Mouse (Mus musculus) G1E (cell line): ENCODE results near the gene Yars. TPM values are rescaled to one million over a fixed set of nuclear protein-coding genes. Genes with fewer than 3 reads are reported as not detected.

Source experiments
- ATAC-seq: 2 replicates; pipeline ENCODE4 v1.8.0; 2016; ENCODE audit warnings: mild to moderate bottlenecking; ENCODE audit not compliant: insufficient number of reproducible peaks, poor library complexity, low FRiP score, severe bottlenecking; ENCODE audit errors: extremely low read depth
- DNase-seq: peaks from one replicate; pipeline ENCODE4 v3.0.0; 2012; ENCODE audit warnings: low spot score
- H3K27me3 ChIP-seq: 2 replicates; pipeline ENCODE4 v1.6.1; 2012; ENCODE audit warnings: mild to moderate bottlenecking, low read length, inconsistent platforms; ENCODE audit not compliant: insufficient read depth
- H3K36me3 ChIP-seq: replicated peaks from 2 replicates; pipeline ENCODE3; 2012; ENCODE audit warnings: mild to moderate bottlenecking, inconsistent platforms
- H3K4me1 ChIP-seq: 2 replicates; pipeline ENCODE4 v1.6.1; 2012; ENCODE audit warnings: low read depth, low read length, inconsistent platforms, mixed read lengths; ENCODE audit not compliant: insufficient read depth
- H3K4me3 ChIP-seq: 2 replicates; pipeline ENCODE4 v1.5.1; 2012; ENCODE audit warnings: low read depth, mild to moderate bottlenecking, inconsistent platforms, low read length, moderate library complexity, mixed read lengths
- H3K9me3 ChIP-seq: replicated peaks from 2 replicates; pipeline ENCODE4 v1.6.1; 2012; ENCODE audit warnings: inconsistent platforms
- CTCF ChIP-seq: IDR thresholded peaks from 2 replicates; pipeline ENCODE4 v1.5.1; 2012; ENCODE audit warnings: low read depth, low read length, inconsistent platforms, mixed read lengths
- GATA1 ChIP-seq: IDR thresholded peaks from 2 replicates; pipeline ENCODE4 v1.6.1; 2012; ENCODE audit warnings: borderline replicate concordance, low read length, inconsistent platforms, mixed read lengths
- GATA2 ChIP-seq: IDR thresholded peaks from 2 replicates; pipeline ENCODE4 v1.6.1; 2012; ENCODE audit warnings: low read depth, low read length, inconsistent platforms, borderline replicate concordance
- POLR2AphosphoS5 ChIP-seq: IDR thresholded peaks from 2 replicates; pipeline ENCODE4 v1.6.1; 2012; ENCODE audit warnings: low read depth, low read length, inconsistent platforms; ENCODE audit not compliant: insufficient replicate concordance
- TAL1 ChIP-seq: conservative IDR thresholded peaks from 2 replicates; pipeline ENCODE4 v1.6.1; 2012; ENCODE audit warnings: low read depth, low read length, inconsistent platforms, mixed read lengths
- polyA plus RNA-seq: library from polyadenylated mRNA; stranded (reverse); fragments of >175 nt; gene quantifications from 2 replicates; pipeline ENCODE4 v1.2.3, GENCODE M21; 2012
- total RNA-seq, 2 experiments: library from RNA; stranded (forward) in 1 of 2; stranded (reverse) in 1 of 2; fragments of 200-1000 nt in 1 of 2; fragments of >200 nt in 1 of 2; fragmentation: Nextera tagmentation in 1 of 2; gene quantifications; 2 replicates each; pipeline ENCODE4 v1.2.3; 2014 to 2017

Gene Yars
- total and polyA plus RNA-seq, 3 experiments, result 74.8 to 106 (median 79.1) TPM

DNA sequence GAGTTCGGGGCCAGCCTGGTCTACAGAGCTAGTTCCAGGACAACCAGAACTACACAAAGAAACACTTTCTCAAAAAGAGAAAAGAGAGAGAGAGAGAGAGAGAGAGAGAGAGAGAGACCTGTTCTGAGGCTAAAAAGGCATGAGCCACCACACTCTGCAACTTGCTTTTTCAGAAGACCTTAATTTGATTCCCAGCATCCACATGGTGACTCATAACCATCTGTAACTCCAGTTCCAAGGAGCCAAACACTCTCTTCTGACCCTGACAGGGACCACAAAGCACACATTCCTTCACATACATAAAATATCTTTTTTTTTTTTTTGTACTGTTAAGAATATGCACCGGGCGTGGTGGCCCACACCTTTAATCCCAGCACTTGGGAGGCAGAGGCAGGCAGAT, 65.0 kb downstream of the Yars start:
- no peaks in the 10 kb centered on the region for H3K27me3 ChIP-seq
- ATAC-seq (no peak), DNase-seq (no peak)
- H3K4me3 ChIP-seq, result no peak overlapping the region
- H3K36me3 ChIP-seq, result no peaks in the 10 kb centered on the region
- no peaks in the 10 kb centered on the region for H3K9me3 ChIP-seq
- H3K4me1 ChIP-seq, result peaks cover 77% of the 10 kb centered on the region
- TF ChIP-seq TAL1, result no peak
- no peak for TF ChIP-seq GATA1
- no peak for TF ChIP-seq POLR2AphosphoS5
- TF ChIP-seq GATA2, result no peak
- no peak for TF ChIP-seq CTCF

DNA sequence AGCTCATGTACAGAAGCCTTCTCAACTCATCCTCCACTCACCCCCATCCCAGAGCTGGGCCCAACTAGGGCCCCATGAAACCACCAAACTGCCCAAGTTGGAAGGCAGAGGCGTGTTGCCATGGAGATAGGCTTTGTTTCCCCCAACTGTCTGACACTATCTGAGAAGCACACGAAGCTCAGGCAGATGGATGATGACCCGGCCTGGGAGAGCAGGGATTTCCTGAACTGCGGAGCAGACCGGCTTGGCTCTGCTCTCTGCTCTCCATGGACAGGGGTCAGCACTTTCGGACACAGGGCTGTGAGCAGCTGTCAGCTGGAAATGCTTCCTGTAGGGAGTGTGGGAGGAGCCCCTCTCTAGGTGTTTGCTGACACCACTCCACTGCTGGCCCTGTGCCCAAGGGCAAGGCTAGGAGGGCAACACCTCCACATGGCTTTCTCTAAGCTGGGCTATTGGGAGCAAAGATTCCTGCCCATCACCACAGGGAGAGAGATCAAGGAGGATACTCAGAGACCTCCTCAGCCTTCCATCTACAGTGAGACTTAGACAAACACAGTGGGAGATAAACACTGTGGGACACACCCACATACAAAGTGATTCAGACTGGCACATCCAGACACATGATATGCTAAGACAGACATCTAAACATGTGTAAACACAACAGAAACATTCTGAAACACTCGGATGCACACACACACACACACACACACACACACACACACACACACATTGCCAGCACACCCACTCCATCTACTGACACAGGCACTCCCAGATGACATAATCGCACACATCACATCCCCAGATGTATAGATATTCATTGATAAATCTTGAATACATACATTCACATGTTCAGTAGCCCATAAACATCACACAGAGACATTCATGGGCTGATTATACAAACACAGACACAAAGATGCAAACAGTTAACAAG, 67.2 kb downstream of the Yars start:
- DNase-seq, result peak; percentile 78
- Histone ChIP-seq H3K36me3 (no peaks in the 10 kb centered on the region), H3K9me3 (no peaks in the 10 kb centered on the region), H3K4me3 (peak overlapping the region; percentile 64; the same call in 1 of the 2 replicates), H3K27me3 (no peaks in the 10 kb centered on the region), H3K4me1 (peaks cover 78% of the 10 kb centered on the region)
- no peak for TF ChIP-seq GATA2
- no peak for TF ChIP-seq GATA1
- TF ChIP-seq TAL1, result 0 out of 2 replicates have a peak, but pooled peaks have one; percentile 19
- ATAC-seq, result peak; percentile 82

DNA sequence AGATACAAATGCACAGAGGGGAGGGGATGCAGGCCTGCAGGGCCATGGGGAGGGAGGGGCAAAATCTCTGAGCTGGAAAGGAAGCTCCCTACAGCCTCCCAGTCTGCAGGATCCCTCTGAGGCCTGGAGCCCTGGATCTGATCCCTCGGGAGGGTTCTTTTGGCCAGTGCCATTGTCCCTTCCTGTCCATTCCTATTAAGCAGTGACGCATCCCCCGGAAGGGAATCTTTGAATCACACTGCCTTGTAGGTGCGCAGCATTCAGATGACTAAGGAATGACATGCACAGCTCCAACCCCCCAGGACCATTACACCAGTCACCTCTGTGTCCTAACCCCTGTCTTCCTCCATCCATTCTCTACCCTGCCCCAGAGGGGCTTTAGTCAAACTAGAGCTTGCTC, 69.5 kb downstream of the Yars start:
- ATAC-seq, result no peak
- Histone ChIP-seq H3K27me3 (no peaks in the 10 kb centered on the region), H3K9me3 (no peaks in the 10 kb centered on the region), H3K36me3 (no peaks in the 10 kb centered on the region), H3K4me1 (peaks cover 82% of the 10 kb centered on the region), H3K4me3 (no peak overlapping the region)
- no peak for DNase-seq
- TF ChIP-seq POLR2AphosphoS5 (no peak), TAL1 (no peak), GATA2 (no peak), GATA1 (no peak), CTCF (no peak)

DNA sequence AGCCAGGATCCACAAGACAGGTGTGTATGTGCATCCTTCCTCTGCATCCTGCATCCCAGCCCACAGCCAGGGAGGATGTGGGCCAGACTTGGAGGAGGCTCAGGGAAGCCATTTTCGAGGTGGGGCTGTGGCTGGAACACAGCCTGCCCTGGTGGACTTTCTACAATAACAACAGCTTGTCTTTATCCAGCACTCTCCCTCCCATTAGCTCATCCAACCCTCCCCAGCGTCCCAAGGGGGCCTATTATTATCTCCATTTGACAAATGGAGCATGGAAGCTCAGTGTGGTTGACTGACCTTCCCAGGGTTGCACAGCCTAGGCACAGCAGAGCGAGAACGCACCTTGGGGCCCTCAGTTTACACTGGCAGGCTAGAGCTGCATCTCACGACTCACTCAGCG, 71.1 kb downstream of the Yars start:
- Histone ChIP-seq H3K9me3 (no peaks in the 10 kb centered on the region), H3K4me1 (peaks cover 76% of the 10 kb centered on the region), H3K36me3 (no peaks in the 10 kb centered on the region), H3K4me3 (peak overlapping the region; percentile 55; the same call in 1 of the 2 replicates), H3K27me3 (no peaks in the 10 kb centered on the region)
- ATAC-seq (no peak), DNase-seq (no peak)
- TF ChIP-seq GATA1 (no peak), CTCF (no peak), GATA2 (no peak), POLR2AphosphoS5 (no peak), TAL1 (no peak)

DNA sequence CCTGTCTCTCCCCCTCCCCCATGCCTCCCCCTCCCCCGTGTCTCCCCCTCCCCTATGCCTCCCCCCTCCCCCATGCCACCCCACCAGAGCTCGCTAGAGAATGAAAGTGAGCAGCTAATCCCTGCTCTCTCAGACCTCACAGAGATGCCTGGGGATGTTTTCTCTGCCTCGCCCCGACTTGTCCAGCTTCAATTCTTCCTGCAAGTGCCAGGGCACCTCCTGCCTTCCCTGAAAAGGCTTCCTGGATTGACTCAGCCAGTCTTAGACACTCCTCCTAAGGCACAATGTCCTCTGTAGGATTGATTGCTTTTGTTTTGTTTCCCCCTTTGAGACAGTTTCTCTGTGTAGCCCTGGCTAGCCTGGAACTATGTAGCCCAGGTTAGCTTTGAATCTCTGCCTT, 71.6 kb downstream of the Yars start, which contains the start of gene C77080:
Gene C77080 (minus strand): TSS at position 209 of the 400 bp plus-strand sequence.
- H3K4me3 ChIP-seq, result peak within 1 kb of the TSS; percentile 55; the same call in 1 of the 2 replicates

More for the DNA sequence above, 71.6 kb downstream of the Yars start, which contains the start of gene C77080:
- Histone ChIP-seq H3K27me3 (no peaks in the 10 kb centered on the region), H3K9me3 (no peaks in the 10 kb centered on the region), H3K4me1 (peaks cover 75% of the 10 kb centered on the region), H3K36me3 (no peaks in the 10 kb centered on the region)
- no peak for ATAC-seq
- DNase-seq, result no peak
- no peak for TF ChIP-seq CTCF
- TF ChIP-seq TAL1, result no peak
- TF ChIP-seq GATA2, result no peak
- no peak for TF ChIP-seq POLR2AphosphoS5
- no peak for TF ChIP-seq GATA1
